Mouse (Mus musculus) splenic B cell, adult 2 months (primary cell): ENCODE measurements around the gene Rnf212b.

Experiments used
- DNase-seq: peaks from one replicate; pipeline ENCODE4 v3.0.0-alpha.2; 2011; ENCODE audit warnings: low read depth, low spot score
- H3K27me3 ChIP-seq: 2 replicates; pipeline ENCODE4 v1.6.1; 2012; ENCODE audit warnings: mild to moderate bottlenecking, low read length, moderate library complexity, mixed read lengths; ENCODE audit not compliant: control insufficient read depth, poor library complexity, insufficient read depth, severe bottlenecking
- H3K36me3 ChIP-seq: 2 replicates; pipeline ENCODE4 v1.6.1; 2012; ENCODE audit warnings: mild to moderate bottlenecking, low read length, moderate library complexity, mixed read lengths; ENCODE audit not compliant: control insufficient read depth, poor library complexity, insufficient read depth, severe bottlenecking

The Rnf212b gene

GRCm38 (mm10) chr14:54786489-54786888, 27.5 kb upstream of the Rnf212b start:
- DNase-seq = no peak
- H3K36me3 ChIP-seq = no peaks in the 10 kb centered on the region
- H3K27me3 ChIP-seq = no peaks in the 10 kb centered on the region

- Histone ChIP-seq H3K27me3 (no peaks in the 10 kb centered on the region), H3K36me3 (no peaks in the 10 kb centered on the region)
- DNase-seq = peak; percentile 38
Observed at GRCm38 (mm10) chr14:54787226-54787625, 26.7 kb upstream of the Rnf212b start.

- DNase-seq = no peak
- H3K36me3 ChIP-seq = no peaks in the 10 kb centered on the region
- no peaks in the 10 kb centered on the region for H3K27me3 ChIP-seq
Observed at GRCm38 (mm10) chr14:54788231-54788630, 25.7 kb upstream of the Rnf212b start.

- no peaks in the 10 kb centered on the region for H3K27me3 ChIP-seq
- H3K36me3 ChIP-seq = no peaks in the 10 kb centered on the region
- DNase-seq = no peak
Observed at GRCm38 (mm10) chr14:54792166-54792565, 21.8 kb upstream of the Rnf212b start.

- no peak for DNase-seq
- Histone ChIP-seq H3K36me3 (no peaks in the 10 kb centered on the region), H3K27me3 (no peaks in the 10 kb centered on the region)
Observed at GRCm38 (mm10) chr14:54793351-54793750, 20.6 kb upstream of the Rnf212b start.

- no peaks in the 10 kb centered on the region for H3K27me3 ChIP-seq
- no peaks in the 10 kb centered on the region for H3K36me3 ChIP-seq
- no peak for DNase-seq
Observed at GRCm38 (mm10) chr14:54793894-54794830, 19.8 kb upstream of the Rnf212b start.

- no peaks in the 10 kb centered on the region for H3K27me3 ChIP-seq
- H3K36me3 ChIP-seq = no peaks in the 10 kb centered on the region
- DNase-seq = no peak
Observed at GRCm38 (mm10) chr14:54795901-54796300, 18.0 kb upstream of the Rnf212b start.

- DNase-seq = no peak
- H3K36me3 ChIP-seq = no peaks in the 10 kb centered on the region
- no peaks in the 10 kb centered on the region for H3K27me3 ChIP-seq
Observed at GRCm38 (mm10) chr14:54796760-54797159, 17.2 kb upstream of the Rnf212b start.

- no peaks in the 10 kb centered on the region; the same call in 1 of the 2 replicates for H3K27me3 ChIP-seq
- no peaks in the 10 kb centered on the region for H3K36me3 ChIP-seq
- no peak for DNase-seq
Observed at GRCm38 (mm10) chr14:54799686-54800085, 14.3 kb upstream of the Rnf212b start.

GRCm38 (mm10) chr14:54802428-54802827, 11.5 kb upstream of the Rnf212b start:
- H3K27me3 ChIP-seq = no peaks in the 10 kb centered on the region; the same call in 1 of the 2 replicates
- DNase-seq = no peak
- no peaks in the 10 kb centered on the region for H3K36me3 ChIP-seq

- Histone ChIP-seq H3K27me3 (no peaks in the 10 kb centered on the region; the same call in 1 of the 2 replicates), H3K36me3 (no peaks in the 10 kb centered on the region)
- no peak for DNase-seq
Observed at GRCm38 (mm10) chr14:54806124-54806523, 7.8 kb upstream of the Rnf212b start.

GRCm38 (mm10) chr14:54808718-54809667, 4.9 kb upstream of the Rnf212b start:
- no peak for DNase-seq
- H3K36me3 ChIP-seq = no peaks in the 10 kb centered on the region
- H3K27me3 ChIP-seq = no peaks in the 10 kb centered on the region; the same call in 1 of the 2 replicates

GRCm38 (mm10) chr14:54809668-54810033, 4.3 kb upstream of the Rnf212b start:
- Histone ChIP-seq H3K27me3 (no peaks in the 10 kb centered on the region), H3K36me3 (no peaks in the 10 kb centered on the region)
- no peak for DNase-seq

GRCm38 (mm10) chr14:54815737-54816136, 1.8 kb downstream of the Rnf212b start:
- DNase-seq = no peak
- Histone ChIP-seq H3K36me3 (no peaks in the 10 kb centered on the region), H3K27me3 (no peaks in the 10 kb centered on the region)

GRCm38 (mm10) chr14:54817791-54818190, 3.9 kb downstream of the Rnf212b start:
- DNase-seq = peak; percentile 2
- no peaks in the 10 kb centered on the region for H3K27me3 ChIP-seq
- H3K36me3 ChIP-seq = no peaks in the 10 kb centered on the region
